Mouse (Mus musculus) bone marrow macrophage, adult 2 months (primary cell): ENCODE results near the gene Iqschfp.

ENCODE experiments used
- CTCF ChIP-seq: IDR thresholded peaks from 2 replicates; pipeline ENCODE4 v1.5.1; 2012; ENCODE audit warnings: low read depth, mild to moderate bottlenecking, low read length, moderate library complexity
- POLR2A ChIP-seq: IDR thresholded peaks from 2 replicates; pipeline ENCODE4 v1.6.1; 2012; ENCODE audit warnings: mild to moderate bottlenecking, low read depth, low read length, borderline replicate concordance

GRCm38 (mm10) chr3:67869424-67869823 is 22.6 kb upstream of the Iqschfp start:
- TF ChIP-seq CTCF (no peak), POLR2A (no peak)
